Mouse (Mus musculus) limb, embryonic 15.5 days (tissue): ENCODE measurements at regions not wholly inside any gene's neighbourhood (a gene's known extent, or its start where the extent isn't known, plus 50 kb on each side); places are given as distances from the start of the nearest gene placed in this dataset.

ENCODE experiments used
- ATAC-seq: fragments of 200-750 bp; cut with Nextera tagmentation; 2 replicates; pipeline ENCODE4 v1.8.0; 2017; ENCODE audit warnings: low read depth, moderate TSS enrichment; ENCODE audit not compliant: insufficient number of reproducible peaks, low FRiP score, low TSS enrichment
- H3K27ac ChIP-seq: fragments of 300-500 bp; sonication (generic); 2 replicates; pipeline ENCODE4 v1.5.1; 2015; ENCODE audit warnings: moderate library complexity, mild to moderate bottlenecking, inconsistent platforms
- H3K27me3 ChIP-seq: fragments of 300-500 bp; sonication (generic); 2 replicates; pipeline ENCODE4 v1.6.1; 2015; ENCODE audit warnings: inconsistent platforms
- H3K36me3 ChIP-seq: fragments of 300-500 bp; sonication (generic); 2 replicates; pipeline ENCODE4 v1.6.1; 2015; ENCODE audit warnings: inconsistent platforms
- H3K4me1 ChIP-seq: fragments of 300-500 bp; sonication (generic); 2 replicates; pipeline ENCODE4 v1.6.1; 2015; ENCODE audit warnings: inconsistent platforms
- H3K4me2 ChIP-seq: fragments of 300-500 bp; sonication (generic); 2 replicates; pipeline ENCODE4 v1.6.1; 2015; ENCODE audit warnings: mild to moderate bottlenecking, inconsistent platforms
- H3K4me3 ChIP-seq: fragments of 300-500 bp; sonication (generic); 2 replicates; pipeline ENCODE4 v1.5.1; 2015; ENCODE audit warnings: mild to moderate bottlenecking, inconsistent platforms
- H3K9ac ChIP-seq: fragments of 300-500 bp; sonication (generic); 2 replicates; pipeline ENCODE4 v1.6.1; 2015; ENCODE audit warnings: inconsistent platforms
- H3K9me3 ChIP-seq: fragments of 300-500 bp; sonication (generic); 2 replicates; pipeline ENCODE4 v1.6.1; 2016; ENCODE audit warnings: inconsistent platforms
- WGBS: fragments of 180-500 bp; shearing (Covaris S2); methylation state at CpG from one replicate; pipeline ENCODE4 v1.1.7; 2015; 5-methylcytosine and 5-hydroxymethylcytosine counted together

DNA sequence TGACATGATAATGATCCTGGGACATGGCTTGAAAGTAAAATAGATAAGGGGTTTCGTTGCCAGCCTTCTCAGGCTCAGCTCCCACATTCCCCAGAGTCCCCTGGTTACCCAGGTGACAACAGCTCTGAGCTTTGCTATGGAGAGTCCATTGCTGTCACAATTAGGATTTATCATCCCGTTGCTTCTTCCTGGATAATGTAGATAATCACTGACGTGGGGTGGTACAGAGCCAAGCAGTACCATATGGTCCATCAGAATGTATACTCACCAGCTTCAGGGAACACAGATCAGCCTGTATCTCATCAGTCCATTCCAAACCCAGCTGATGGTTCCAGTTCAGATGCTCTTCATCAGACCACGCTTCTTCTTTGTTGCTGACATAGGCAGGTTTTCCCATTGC is 145.7 kb upstream of the Sfrp2 start:
- H3K9ac ChIP-seq = no peak overlapping the region
- H3K4me1 ChIP-seq = no peaks in the 10 kb centered on the region
- no peak overlapping the region for H3K4me3 ChIP-seq
- H3K27me3 ChIP-seq = no peaks in the 10 kb centered on the region
- no peaks in the 10 kb centered on the region for H3K9me3 ChIP-seq
- 76% methylated on average over 4 of the region's 4 CpGs for WGBS
- H3K4me2 ChIP-seq = no peak overlapping the region
- ATAC-seq = no peak
- H3K36me3 ChIP-seq = no peaks in the 10 kb centered on the region
- H3K27ac ChIP-seq = no peak overlapping the region

DNA sequence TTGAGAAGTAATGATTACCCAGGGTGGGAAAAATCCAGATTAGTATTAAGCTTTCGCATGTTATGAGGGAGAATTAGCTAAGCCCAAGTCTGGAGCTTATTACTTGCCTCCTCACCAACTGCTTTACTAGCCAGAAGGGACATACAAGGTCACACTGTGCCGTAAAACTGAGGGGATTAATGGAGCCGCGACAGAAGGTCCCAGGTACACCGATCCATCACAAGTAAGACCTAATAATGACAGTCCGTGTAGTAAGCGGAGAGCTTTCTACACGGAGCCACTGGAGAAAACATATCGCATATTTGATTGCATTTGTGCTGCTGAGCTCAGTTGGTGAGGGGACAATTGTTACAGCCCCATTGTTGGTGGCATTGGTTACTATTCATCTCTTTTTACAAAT is 133.1 kb upstream of the Sfrp2 start:
- no peaks in the 10 kb centered on the region for H3K4me1 ChIP-seq
- no peak overlapping the region for H3K4me2 ChIP-seq
- ATAC-seq = no peak
- H3K27me3 ChIP-seq = no peaks in the 10 kb centered on the region
- no peak overlapping the region for H3K4me3 ChIP-seq
- no peak overlapping the region for H3K27ac ChIP-seq
- H3K36me3 ChIP-seq = no peaks in the 10 kb centered on the region
- no peaks in the 10 kb centered on the region for H3K9me3 ChIP-seq
- H3K9ac ChIP-seq = no peak overlapping the region
- WGBS = 35% methylated on average over 9 of the region's 9 CpGs

DNA sequence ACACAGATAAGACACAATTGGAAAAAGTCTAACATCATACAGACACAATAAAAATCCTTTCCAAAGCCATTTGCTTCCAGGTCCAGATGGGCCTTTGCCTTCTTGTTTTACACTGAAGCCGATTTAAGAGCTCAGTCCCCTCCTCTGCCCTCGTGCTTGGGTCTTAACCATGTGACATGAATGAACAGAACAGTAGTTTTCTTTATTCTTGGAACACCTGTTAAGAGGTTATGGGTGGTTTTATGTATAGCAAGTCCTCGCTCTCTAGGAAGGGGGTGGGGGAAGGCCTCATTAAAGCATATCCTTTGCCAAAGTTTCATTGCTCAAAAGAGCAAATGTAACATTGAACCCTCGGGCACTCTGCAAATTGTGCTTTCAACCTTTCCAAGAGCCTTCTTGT is 125.7 kb upstream of the Sfrp2 start:
- Histone ChIP-seq H3K9ac (no peak overlapping the region), H3K9me3 (no peaks in the 10 kb centered on the region), H3K36me3 (no peaks in the 10 kb centered on the region), H3K4me2 (no peak overlapping the region), H3K27me3 (no peaks in the 10 kb centered on the region), H3K4me1 (no peaks in the 10 kb centered on the region), H3K4me3 (no peak overlapping the region), H3K27ac (no peak overlapping the region)
- WGBS = 27% methylated on average over 4 of the region's 4 CpGs
- no peak for ATAC-seq

DNA sequence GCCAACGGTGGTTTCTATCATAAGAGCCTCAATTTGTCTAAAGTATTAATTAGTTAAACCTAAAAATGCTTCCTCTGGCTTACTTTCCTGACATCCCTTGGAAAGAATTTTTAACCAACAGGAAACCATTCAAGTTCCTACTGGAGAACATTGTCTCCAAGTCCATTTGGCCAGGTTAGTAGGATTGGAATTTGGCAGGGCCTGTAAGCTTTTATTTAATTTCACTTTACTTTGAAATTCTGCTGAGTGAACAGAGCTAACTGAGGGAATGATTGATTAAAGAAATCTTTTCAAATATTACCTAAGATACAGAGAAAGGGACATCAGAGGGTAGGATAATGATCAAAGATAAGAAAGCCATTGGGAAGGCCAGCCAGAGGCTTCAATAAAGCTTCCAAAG is 102.4 kb upstream of the Sfrp2 start:
- H3K4me1 ChIP-seq = no peaks in the 10 kb centered on the region
- WGBS = 79% methylated on average over 1 of the region's 1 CpGs
- H3K27me3 ChIP-seq = no peaks in the 10 kb centered on the region
- H3K27ac ChIP-seq = no peak overlapping the region
- ATAC-seq = no peak
- H3K9ac ChIP-seq = no peak overlapping the region
- no peaks in the 10 kb centered on the region for H3K36me3 ChIP-seq
- H3K4me3 ChIP-seq = no peak overlapping the region
- H3K4me2 ChIP-seq = no peak overlapping the region
- H3K9me3 ChIP-seq = no peaks in the 10 kb centered on the region

DNA sequence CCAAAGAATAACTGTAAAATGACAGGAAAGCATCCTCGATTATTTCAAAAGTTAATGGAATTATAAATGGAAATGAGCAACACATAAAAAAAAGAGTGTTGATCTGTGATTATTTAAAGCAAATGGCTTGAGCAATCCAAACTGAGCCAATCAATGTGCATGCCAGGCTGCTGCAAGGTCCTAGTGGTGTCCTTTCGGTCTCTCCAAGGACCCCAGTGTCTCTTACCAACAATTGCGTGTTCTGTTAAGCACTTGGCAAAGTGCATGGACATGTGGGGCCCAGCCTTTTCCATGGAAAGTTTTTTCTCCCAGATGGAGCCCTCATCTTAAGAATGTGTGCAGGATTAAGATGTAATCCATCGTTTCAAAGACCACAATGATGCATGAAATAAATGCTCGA is 90.0 kb upstream of the Sfrp2 start:
- Histone ChIP-seq H3K4me1 (no peaks in the 10 kb centered on the region), H3K9me3 (no peaks in the 10 kb centered on the region), H3K4me3 (no peak overlapping the region), H3K36me3 (no peaks in the 10 kb centered on the region), H3K4me2 (no peak overlapping the region), H3K27me3 (no peaks in the 10 kb centered on the region), H3K9ac (no peak overlapping the region), H3K27ac (no peak overlapping the region)
- 79% methylated on average over 5 of the region's 5 CpGs for WGBS
- no peak for ATAC-seq

DNA sequence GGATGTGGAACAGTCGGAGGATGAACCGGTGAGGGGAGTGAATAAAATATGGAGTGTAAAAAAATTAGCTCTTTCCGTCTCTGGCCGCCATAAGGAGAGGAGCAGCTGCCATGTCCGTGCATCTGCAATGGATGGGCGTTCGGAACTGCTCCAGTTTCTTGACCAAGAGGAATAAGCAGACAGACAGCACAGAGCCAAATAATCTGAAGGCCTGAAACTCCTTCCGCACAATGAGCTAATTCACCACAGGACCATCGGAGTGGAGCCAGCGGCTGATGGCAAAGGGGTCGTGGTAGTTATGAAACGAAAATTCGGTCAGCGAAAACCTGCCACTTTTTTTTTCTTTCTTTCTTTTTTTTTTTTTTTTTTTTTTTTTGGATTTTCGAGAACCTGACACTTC is 79.5 kb upstream of the Sfrp2 start:
- Histone ChIP-seq H3K36me3 (no peaks in the 10 kb centered on the region), H3K4me3 (no peak overlapping the region), H3K4me1 (no peaks in the 10 kb centered on the region), H3K27ac (no peak overlapping the region), H3K27me3 (no peaks in the 10 kb centered on the region), H3K4me2 (no peak overlapping the region), H3K9me3 (no peaks in the 10 kb centered on the region), H3K9ac (no peak overlapping the region)
- WGBS = 94% methylated on average over 15 of the region's 15 CpGs
- ATAC-seq = no peak

DNA sequence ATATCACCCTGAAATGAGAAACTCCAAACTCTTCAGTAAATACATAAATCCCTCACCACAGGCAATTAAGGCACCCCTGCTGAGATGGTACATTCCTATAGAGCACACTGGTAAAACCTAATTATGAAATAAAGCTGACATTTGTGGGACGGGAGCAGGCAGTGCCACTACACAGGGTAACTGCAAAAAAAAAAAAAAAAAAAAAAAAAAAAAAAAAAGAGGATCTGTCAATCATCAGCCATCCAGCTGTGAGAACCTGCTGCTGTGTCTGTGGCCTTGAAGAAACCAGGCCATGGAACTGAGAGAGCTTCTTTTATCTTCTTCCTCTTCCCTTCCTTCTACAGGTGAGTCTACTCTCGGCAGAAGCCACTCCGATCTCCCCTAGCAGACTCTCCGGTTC is 78.6 kb upstream of the Sfrp2 start:
- Histone ChIP-seq H3K36me3 (no peaks in the 10 kb centered on the region), H3K9ac (no peak overlapping the region), H3K27ac (no peak overlapping the region), H3K4me3 (no peak overlapping the region), H3K9me3 (no peaks in the 10 kb centered on the region), H3K4me1 (no peaks in the 10 kb centered on the region), H3K4me2 (no peak overlapping the region), H3K27me3 (no peaks in the 10 kb centered on the region)
- WGBS = 76% methylated on average over 4 of the region's 4 CpGs
- no peak for ATAC-seq

DNA sequence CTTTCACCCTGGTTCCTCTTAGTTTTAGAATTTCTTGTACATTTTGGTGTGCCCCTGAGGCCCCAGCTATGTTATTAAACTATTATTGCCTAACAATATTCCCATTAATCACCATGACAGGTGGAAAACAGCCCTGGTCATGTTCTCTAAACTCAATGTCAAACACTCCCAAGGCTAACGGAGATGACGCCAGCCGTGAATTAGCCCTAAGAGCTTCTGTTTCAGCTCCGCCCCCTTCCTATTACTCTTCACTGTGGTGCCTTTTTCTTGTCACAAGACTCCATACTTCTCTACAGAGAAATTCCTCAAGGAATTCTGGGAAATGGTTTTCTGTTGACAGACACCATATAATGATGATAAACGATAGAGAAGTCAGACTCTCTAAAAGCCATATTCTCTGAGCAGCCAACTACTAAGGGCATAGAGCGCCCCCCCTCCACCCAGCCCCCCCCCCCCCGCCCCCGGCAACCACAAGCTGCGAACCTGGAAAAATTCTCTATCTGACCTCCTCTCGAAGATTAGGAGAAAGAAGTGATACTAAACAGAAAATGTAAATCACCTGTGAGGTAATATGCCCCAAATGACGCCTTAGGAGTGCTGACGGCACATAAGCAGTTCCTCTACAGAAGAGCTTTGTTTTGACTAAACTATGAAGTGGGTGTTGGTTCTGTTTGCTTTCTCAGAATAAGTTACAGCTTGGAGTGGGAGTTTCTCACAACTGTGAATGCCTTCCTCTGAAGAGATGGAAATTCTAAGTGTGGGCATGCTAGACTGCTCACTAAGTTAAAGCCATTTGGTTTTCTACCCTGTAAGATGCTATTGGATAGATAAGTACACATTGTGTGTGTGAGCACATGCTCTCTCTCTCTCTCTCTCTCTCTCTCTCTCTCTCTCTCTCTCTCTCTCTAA is 76.8 kb upstream of the Sfrp2 start:
- WGBS = 59% methylated on average over 12 of the region's 12 CpGs
- no peaks in the 10 kb centered on the region for H3K4me1 ChIP-seq
- H3K9me3 ChIP-seq = no peaks in the 10 kb centered on the region
- no peak overlapping the region for H3K4me2 ChIP-seq
- no peaks in the 10 kb centered on the region for H3K27me3 ChIP-seq
- no peaks in the 10 kb centered on the region for H3K36me3 ChIP-seq
- no peak overlapping the region for H3K27ac ChIP-seq
- no peak overlapping the region for H3K9ac ChIP-seq
- ATAC-seq = no peak
- H3K4me3 ChIP-seq = no peak overlapping the region

DNA sequence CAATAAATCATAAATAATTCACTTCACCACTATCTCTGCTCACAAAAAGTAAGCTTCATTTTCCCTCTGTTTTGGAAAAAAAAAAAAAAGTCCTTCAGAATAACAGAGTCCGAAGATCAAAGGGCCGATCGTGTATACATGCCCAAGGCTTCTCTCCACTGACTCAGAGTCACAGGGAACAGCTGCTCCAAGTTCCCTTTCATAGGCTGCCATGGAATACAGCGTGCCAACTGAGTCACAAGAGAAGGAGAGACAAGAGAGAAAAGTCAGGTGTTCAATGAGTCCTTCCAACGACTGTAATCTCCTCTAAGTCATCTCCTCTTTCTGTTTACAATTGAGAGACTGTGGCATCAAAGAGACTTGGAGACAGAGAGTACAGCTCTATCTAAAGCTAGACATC is 71.6 kb upstream of the Sfrp2 start:
- H3K4me1 ChIP-seq = no peaks in the 10 kb centered on the region
- WGBS = 56% methylated on average over 5 of the region's 5 CpGs
- no peak overlapping the region for H3K4me2 ChIP-seq
- no peak for ATAC-seq
- H3K9ac ChIP-seq = no peak overlapping the region
- no peaks in the 10 kb centered on the region for H3K9me3 ChIP-seq
- H3K4me3 ChIP-seq = no peak overlapping the region
- no peaks in the 10 kb centered on the region for H3K27me3 ChIP-seq
- no peaks in the 10 kb centered on the region for H3K36me3 ChIP-seq
- H3K27ac ChIP-seq = no peak overlapping the region

DNA sequence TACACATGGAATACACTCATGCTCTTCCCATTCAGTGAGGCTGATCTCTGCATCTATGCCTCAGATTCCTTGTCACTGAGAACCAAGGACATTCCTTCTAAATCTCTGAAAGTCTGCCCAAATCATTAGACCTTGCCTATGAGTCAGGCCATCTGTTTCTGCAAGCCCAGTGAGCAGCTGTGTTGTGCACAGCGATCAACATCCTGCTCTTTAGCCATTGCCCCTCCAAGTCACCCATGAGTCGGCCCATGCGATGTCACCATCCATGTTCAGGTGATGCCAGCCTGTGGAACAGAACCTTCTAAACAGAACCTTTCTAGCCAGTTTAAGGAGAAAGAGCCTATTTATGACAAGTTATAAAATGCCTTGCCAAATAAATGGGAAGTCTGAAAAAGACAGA is 66.4 kb upstream of the Sfrp2 start:
- Histone ChIP-seq H3K9me3 (no peaks in the 10 kb centered on the region), H3K9ac (no peak overlapping the region), H3K4me2 (no peak overlapping the region), H3K36me3 (no peaks in the 10 kb centered on the region), H3K27me3 (no peaks in the 10 kb centered on the region), H3K4me1 (no peaks in the 10 kb centered on the region), H3K27ac (no peak overlapping the region), H3K4me3 (no peak overlapping the region)
- 47% methylated on average over 3 of the region's 3 CpGs for WGBS
- ATAC-seq = no peak

DNA sequence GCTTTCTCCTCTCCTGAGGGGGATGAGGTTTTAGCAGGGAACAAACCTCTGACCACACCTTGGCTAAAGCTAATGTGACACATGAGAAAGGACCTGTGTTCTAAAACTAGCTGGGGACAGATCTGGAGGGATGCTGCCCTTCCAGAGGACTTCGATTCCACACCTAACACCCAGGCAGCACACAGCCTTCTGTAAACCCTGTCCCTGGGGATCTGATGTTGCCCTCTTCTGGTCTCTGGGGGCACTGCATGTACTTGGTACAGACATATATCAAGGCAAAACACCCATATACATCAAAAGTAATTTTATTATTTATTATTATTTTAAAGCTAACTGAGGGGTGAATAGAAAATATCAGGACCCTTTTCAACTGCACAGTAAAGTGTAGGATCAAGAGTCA is 65.0 kb upstream of the Sfrp2 start:
- WGBS = 52% methylated on average over 1 of the region's 1 CpGs
- no peak overlapping the region for H3K4me2 ChIP-seq

DNA sequence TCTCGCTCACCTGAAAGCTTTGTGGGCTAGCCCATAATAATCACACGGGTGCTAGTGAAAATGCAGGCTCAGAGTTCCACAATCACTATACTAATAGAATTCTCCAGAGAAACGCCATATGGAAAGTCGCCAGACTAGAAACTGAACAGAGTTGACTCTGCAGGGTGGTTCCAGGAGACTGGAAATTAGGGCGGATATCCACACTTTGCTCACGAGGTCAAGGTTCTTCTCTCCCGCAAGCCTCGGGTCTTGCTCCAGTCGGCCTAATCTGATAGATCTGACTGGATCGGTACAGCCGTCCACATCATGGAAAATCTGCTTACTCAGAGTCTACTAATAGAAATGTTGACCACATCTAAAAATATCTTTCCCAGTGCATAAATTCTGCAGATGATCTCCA is 61.6 kb upstream of the Sfrp2 start:
- Histone ChIP-seq H3K36me3 (no peaks in the 10 kb centered on the region), H3K4me1 (no peaks in the 10 kb centered on the region), H3K4me2 (no peak overlapping the region), H3K4me3 (no peak overlapping the region), H3K9me3 (no peaks in the 10 kb centered on the region), H3K27ac (no peak overlapping the region), H3K9ac (no peak overlapping the region), H3K27me3 (no peaks in the 10 kb centered on the region)
- 84% methylated on average over 11 of the region's 11 CpGs for WGBS
- no peak for ATAC-seq

More for the DNA sequence above, 65.0 kb upstream of the Sfrp2 start:
- Histone ChIP-seq H3K4me1 (no peaks in the 10 kb centered on the region), H3K27me3 (no peaks in the 10 kb centered on the region), H3K36me3 (no peaks in the 10 kb centered on the region), H3K9me3 (no peaks in the 10 kb centered on the region), H3K4me3 (no peak overlapping the region), H3K9ac (no peak overlapping the region), H3K27ac (no peak overlapping the region)
- ATAC-seq = no peak

DNA sequence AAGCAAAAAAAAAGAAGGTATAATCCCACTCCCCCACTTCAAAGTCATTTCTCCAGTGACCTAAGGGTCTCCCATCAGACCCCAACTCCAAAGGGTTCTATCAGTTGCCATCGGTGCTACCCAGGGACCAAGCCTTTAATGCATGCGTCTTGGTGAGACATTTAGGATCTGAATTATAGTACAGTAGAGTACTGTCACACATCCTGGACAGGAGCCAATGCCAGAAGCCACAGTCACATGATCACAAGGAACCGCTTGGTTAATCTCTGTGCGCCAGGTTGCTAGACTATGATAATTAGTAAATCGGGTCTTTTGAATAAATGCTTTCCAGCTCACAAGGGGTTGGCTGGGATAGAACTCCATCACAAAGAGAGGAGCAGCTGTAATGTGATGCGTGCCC is 60.9 kb upstream of the Sfrp2 start:
- no peak overlapping the region for H3K4me2 ChIP-seq
- 93% methylated on average over 6 of the region's 6 CpGs for WGBS
- no peak overlapping the region for H3K9ac ChIP-seq
- ATAC-seq = no peak
- H3K4me1 ChIP-seq = no peaks in the 10 kb centered on the region
- no peaks in the 10 kb centered on the region for H3K27me3 ChIP-seq
- no peak overlapping the region for H3K27ac ChIP-seq
- no peaks in the 10 kb centered on the region for H3K9me3 ChIP-seq
- no peak overlapping the region for H3K4me3 ChIP-seq
- H3K36me3 ChIP-seq = no peaks in the 10 kb centered on the region
